Mouse (Mus musculus) myocyte (in vitro differentiated cells): ENCODE results near the gene Nxph1. TPM values are rescaled to one million over a fixed set of nuclear protein-coding genes. Genes with fewer than 3 reads are reported as not detected.
A peak's percentile ranks its signal among the peaks of the same experiment; 100 is the strongest.

Experiments
- H3K27me3 ChIP-seq: one replicate; pipeline ENCODE4 v1.6.1; 2011; ENCODE audit not compliant: control insufficient read depth, insufficient read depth, insufficient read length
- H3K36me3 ChIP-seq: one replicate; pipeline ENCODE4 v1.6.1; 2011; ENCODE audit not compliant: control insufficient read depth, insufficient read depth
- H3K4me2 ChIP-seq: one replicate; pipeline ENCODE4 v1.6.1; 2011; ENCODE audit warnings: low read depth, control low read depth
- H3K4me3 ChIP-seq: one replicate; pipeline ENCODE4 v1.5.1; 2011; ENCODE audit warnings: mild to moderate bottlenecking, control low read depth, moderate library complexity
- H3K79me2 ChIP-seq: one replicate; pipeline ENCODE4 v1.6.1; 2011; ENCODE audit not compliant: control insufficient read depth, insufficient read depth
- H3ac ChIP-seq: one replicate; pipeline ENCODE4 v1.6.1; 2011; ENCODE audit not compliant: control insufficient read depth, insufficient read length
- CEBPB ChIP-seq: IDR thresholded peaks from 2 replicates; pipeline ENCODE4 v1.6.1; 2011; ENCODE audit warnings: mild to moderate bottlenecking, moderate library complexity; ENCODE audit not compliant: poor library complexity, insufficient read depth, severe bottlenecking
- E2F4 ChIP-seq: IDR thresholded peaks from one replicate; pipeline ENCODE4 v1.6.1; 2011; ENCODE audit warnings: mild to moderate bottlenecking, control low read depth, moderate library complexity; ENCODE audit not compliant: insufficient read depth
- MAX ChIP-seq: IDR thresholded peaks from one replicate; pipeline ENCODE4 v1.6.1; 2011; ENCODE audit warnings: low read depth, mild to moderate bottlenecking, control low read depth
- MYOD1 ChIP-seq, 3 experiments: IDR thresholded peaks; one replicate each; pipeline ENCODE4 v1.6.1; 2011; ENCODE audit warnings: control low read depth in 2 of 3, low read depth in 2 of 3, mild to moderate bottlenecking in 2 of 3, moderate library complexity in 1 of 3; ENCODE audit not compliant: insufficient read length in 2 of 3, control insufficient read depth in 1 of 3
- MYOG ChIP-seq, 3 experiments: IDR thresholded peaks; one replicate each; pipeline ENCODE4 v1.6.1; 2011; ENCODE audit warnings: control low read depth in 2 of 3, low read depth in 2 of 3, mild to moderate bottlenecking in 2 of 3; ENCODE audit not compliant: insufficient read length in 2 of 3, control insufficient read depth in 1 of 3, insufficient read depth in 1 of 3
- POLR2A ChIP-seq: IDR thresholded peaks from one replicate; pipeline ENCODE4 v1.6.1; 2011; ENCODE audit warnings: low read depth, mild to moderate bottlenecking, control low read depth, moderate library complexity; ENCODE audit not compliant: insufficient read length
- POLR2AphosphoS2 ChIP-seq: IDR thresholded peaks from one replicate; pipeline ENCODE4 v1.6.1; 2011; ENCODE audit warnings: low read depth, control low read depth; ENCODE audit not compliant: insufficient read length
- REST ChIP-seq: IDR thresholded peaks from one replicate; pipeline ENCODE4 v1.6.1; 2011; ENCODE audit warnings: mild to moderate bottlenecking, control low read depth, moderate library complexity; ENCODE audit not compliant: insufficient read depth, insufficient read length
- SRF ChIP-seq: IDR thresholded peaks from one replicate; pipeline ENCODE4 v1.6.1; 2011; ENCODE audit warnings: low read depth; ENCODE audit not compliant: control insufficient read depth, insufficient read length
- TCF12 ChIP-seq: IDR thresholded peaks from one replicate; pipeline ENCODE4 v1.6.1; 2011; ENCODE audit warnings: mild to moderate bottlenecking, control low read depth; ENCODE audit not compliant: poor library complexity, insufficient read depth, severe bottlenecking
- TCF3 ChIP-seq: IDR thresholded peaks from one replicate; pipeline ENCODE4 v1.6.1; 2011; ENCODE audit warnings: low read depth, control low read depth; ENCODE audit not compliant: insufficient read length
- USF1 ChIP-seq: IDR thresholded peaks from one replicate; pipeline ENCODE4 v1.6.1; 2011; ENCODE audit warnings: low read depth, mild to moderate bottlenecking, control low read depth, moderate library complexity
- polyA plus RNA-seq: library from polyadenylated mRNA; unstranded; fragments of >200 nt; fragmentation: generic; extraction: Trizol; gene quantifications from one replicate; pipeline ENCODE4 v1.2.1, GENCODE M21; 2012; ENCODE audit warnings: missing spikeins

The Nxph1 gene
- polyA plus RNA-seq, 1 experiment, result not detected

DNA sequence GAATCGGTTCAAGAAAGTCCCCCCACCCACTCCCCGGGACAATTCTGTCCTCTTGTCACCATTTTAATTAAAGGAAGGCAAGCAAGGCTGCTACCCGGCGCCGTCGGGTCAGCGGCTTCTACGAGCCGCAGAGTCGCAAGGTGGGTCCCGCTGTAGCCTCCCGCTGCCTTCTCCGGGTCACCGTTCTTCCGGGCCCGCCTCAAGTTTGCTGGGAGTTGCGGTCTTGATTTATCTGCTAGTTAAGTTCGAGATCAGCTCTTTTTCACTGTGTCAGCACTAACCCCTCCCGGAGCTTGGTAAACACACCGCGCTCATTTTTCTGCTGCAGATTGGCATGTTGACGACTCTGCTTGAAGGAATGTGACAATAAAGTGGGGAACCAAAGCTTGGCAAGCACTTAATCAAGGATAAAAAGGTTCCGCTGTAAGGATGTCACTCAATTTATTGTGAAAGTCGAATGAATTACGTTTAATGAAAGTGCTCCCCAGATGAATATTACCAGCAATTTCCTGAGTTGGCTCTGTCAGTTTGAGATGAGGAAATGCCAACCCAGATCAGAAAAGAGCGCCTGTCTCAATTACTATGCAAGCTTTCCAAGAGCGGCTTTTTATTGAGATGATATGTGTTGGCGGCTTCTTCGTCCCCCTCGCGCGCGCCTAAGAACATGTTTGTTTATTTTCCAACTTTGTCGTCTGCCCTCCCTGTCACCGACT lies 7.7 kb downstream of the Nxph1 start:
- TF ChIP-seq TCF12, result no peak
- no peak for TF ChIP-seq USF1
- no peak for TF ChIP-seq POLR2AphosphoS2
- no peak for TF ChIP-seq REST
- TF ChIP-seq E2F4, result no peak
- TF ChIP-seq MAX, result no peak
- TF ChIP-seq MYOD1 (IDR thresholded peaks at IDR 0.05; ENCODE audit: control insufficient read depth in 1 of 3, insufficient read length in 2 of 3, low read depth in 2 of 3), result no peak
- no peak for TF ChIP-seq MYOG (IDR thresholded peaks at IDR 0.05; ENCODE audit: control insufficient read depth in 1 of 3, insufficient read depth in 1 of 3, insufficient read length in 2 of 3, low read depth in 2 of 3)
- no peak for TF ChIP-seq CEBPB
- TF ChIP-seq POLR2A, result no peak
- no peak for TF ChIP-seq SRF
- no peak for TF ChIP-seq TCF3
- H3K4me2 ChIP-seq, result no peak overlapping the region
- H3K4me3 ChIP-seq, result no peak overlapping the region
- H3K79me2 ChIP-seq, result no peaks in the 10 kb centered on the region
- peaks cover 8% of the 10 kb centered on the region for H3K27me3 ChIP-seq
- no peak overlapping the region for H3ac ChIP-seq
- no peaks in the 10 kb centered on the region for H3K36me3 ChIP-seq

DNA sequence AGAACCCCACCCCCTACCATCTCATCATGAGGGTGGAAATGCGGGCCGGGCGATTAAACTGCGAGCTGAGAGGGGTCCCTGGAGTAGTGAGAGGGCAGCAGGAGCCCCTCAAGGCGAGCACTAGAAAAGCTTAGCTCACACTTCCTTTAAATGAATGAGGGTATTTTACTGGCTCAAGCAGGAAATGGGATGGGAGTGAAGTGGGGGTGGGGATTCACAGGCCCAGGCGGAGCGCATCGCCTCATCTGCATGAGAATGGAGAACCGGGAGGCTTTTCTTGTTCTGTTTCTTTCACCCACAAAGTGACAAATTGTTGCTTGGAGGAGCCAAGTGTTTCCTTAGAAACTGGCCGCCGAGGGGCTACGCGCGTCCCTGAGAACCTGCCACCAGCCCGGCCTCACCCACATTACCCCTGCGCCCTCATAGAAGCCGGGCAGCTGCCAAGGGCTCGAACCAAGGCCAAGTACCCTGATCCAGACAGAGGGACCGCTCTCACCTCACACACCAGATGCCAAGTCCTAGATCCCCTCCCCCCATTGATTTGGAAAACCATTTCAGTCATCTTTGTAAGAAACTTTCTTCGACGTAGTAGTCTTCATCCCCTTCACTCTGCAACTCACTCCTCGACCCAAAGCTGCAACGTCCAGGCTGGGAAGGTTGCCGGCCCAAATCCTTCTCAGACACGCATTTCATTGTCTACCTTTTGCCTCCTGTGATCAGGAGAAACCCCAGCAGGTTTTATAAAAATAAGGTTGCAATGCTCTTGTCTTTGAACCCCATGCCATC lies 8.7 kb downstream of the Nxph1 start:
- no peak overlapping the region for H3K4me2 ChIP-seq
- no peaks in the 10 kb centered on the region for H3K79me2 ChIP-seq
- TF ChIP-seq USF1 (no peak), TCF3 (no peak), CEBPB (no peak), POLR2AphosphoS2 (no peak), MYOG (IDR thresholded peaks at IDR 0.05; ENCODE audit: control insufficient read depth in 1 of 3, insufficient read depth in 1 of 3, insufficient read length in 2 of 3, low read depth in 2 of 3) (no peak), MYOD1 (IDR thresholded peaks at IDR 0.05; ENCODE audit: control insufficient read depth in 1 of 3, insufficient read length in 2 of 3, low read depth in 2 of 3) (no peak)
- H3K27me3 ChIP-seq, result no peaks in the 10 kb centered on the region
- no peak overlapping the region for H3ac ChIP-seq
- H3K36me3 ChIP-seq, result no peaks in the 10 kb centered on the region
- H3K4me3 ChIP-seq, result no peak overlapping the region

DNA sequence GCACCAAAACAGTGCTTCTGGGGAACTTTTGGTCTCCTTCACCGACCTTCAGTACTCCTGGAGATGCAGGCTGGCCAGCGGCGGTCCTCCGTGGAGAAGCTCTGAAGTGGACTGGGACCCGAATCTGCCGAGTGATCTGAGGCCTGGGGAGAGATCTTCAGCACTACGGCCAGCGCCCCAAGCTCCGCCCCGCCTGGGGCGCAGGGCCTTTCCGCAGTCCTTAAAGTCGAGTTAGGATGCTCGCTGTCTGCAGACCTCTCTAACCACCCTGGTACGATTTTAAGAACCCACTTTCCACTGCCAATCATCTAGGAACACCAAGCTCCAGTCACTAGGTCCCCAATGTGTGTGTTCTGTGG lies 9.3 kb downstream of the Nxph1 start:
- Histone ChIP-seq H3K4me3 (no peak overlapping the region), H3K79me2 (no peaks in the 10 kb centered on the region), H3K4me2 (no peak overlapping the region), H3K36me3 (no peaks in the 10 kb centered on the region), H3K27me3 (no peaks in the 10 kb centered on the region), H3ac (no peak overlapping the region)
- TF ChIP-seq REST (peak; percentile 24), MAX (no peak)

DNA sequence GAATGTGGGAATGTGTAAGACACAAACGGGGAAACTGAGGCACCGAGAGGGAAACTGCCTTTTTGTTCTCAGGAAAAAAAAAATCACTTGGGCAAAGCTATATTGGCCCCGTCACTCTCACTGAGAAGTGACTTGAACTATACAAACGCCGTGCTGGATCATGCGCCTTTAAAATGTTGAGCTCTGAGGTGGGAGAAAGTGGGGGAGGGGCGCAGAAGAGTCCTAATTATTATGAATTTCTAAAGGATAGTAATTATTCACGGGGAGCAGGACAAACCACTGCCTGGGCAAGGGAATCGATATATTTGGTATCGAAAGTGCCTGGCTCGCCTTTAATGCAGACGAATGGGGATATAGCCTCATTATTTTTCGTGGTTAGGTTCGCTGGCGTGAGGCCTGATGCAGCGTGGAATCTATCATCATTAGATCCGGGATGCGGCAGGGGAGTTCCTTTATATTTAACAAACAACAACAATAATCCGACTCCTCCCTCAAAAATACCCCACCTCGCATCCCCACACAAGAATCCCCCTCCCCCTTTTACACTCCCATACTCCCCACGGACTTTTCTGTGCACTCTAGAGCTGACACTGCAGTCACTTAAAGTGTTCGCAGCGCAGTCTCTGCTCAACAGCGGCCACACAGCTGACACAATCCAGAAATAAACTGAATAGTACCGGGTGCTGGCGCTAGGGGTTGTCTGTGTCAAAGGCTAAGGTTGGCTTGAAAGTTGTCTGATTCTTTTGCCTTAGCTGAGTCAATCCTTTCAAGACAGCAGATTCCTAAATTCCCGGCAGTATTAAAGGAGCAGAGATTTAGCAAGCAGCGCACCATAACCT lies 10.1 kb downstream of the Nxph1 start:
- Histone ChIP-seq H3K4me3 (no peak overlapping the region), H3K36me3 (no peaks in the 10 kb centered on the region), H3K4me2 (no peak overlapping the region), H3K27me3 (no peaks in the 10 kb centered on the region), H3K79me2 (no peaks in the 10 kb centered on the region), H3ac (no peak overlapping the region)
- TF ChIP-seq MYOG (IDR thresholded peaks at IDR 0.05; ENCODE audit: control insufficient read depth in 1 of 3, insufficient read depth in 1 of 3, insufficient read length in 2 of 3, low read depth in 2 of 3) (no peak), POLR2AphosphoS2 (no peak), SRF (no peak), MYOD1 (IDR thresholded peaks at IDR 0.05; ENCODE audit: control insufficient read depth in 1 of 3, insufficient read length in 2 of 3, low read depth in 2 of 3) (no peak), CEBPB (no peak), TCF12 (no peak)

DNA sequence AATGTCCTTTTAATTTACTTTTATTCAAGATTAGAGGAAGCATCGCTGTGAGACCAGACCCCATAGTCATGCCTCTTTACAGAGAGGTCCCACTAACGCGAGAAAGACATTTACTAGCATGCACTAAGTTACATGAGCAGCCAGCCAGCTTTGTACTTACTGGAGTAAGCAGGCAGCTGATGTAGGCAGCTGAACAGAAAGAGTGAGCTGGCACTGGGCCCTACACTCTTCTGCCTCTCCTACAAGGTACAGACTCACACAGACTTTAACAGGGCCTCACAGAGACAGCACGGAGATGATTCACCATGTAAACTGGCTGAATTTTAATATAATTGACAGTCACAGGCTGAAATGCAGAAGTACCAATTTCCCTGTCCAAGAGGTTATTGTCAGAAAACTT lies 11.6 kb downstream of the Nxph1 start:
- Histone ChIP-seq H3K27me3 (no peaks in the 10 kb centered on the region), H3K36me3 (no peaks in the 10 kb centered on the region), H3K4me3 (no peak overlapping the region), H3K4me2 (no peak overlapping the region), H3ac (no peak overlapping the region), H3K79me2 (no peaks in the 10 kb centered on the region)
- TF ChIP-seq TCF3, result no peak
- no peak for TF ChIP-seq TCF12
- no peak for TF ChIP-seq MAX
